Mouse (Mus musculus): ENCODE measurements at regions not wholly inside any gene's neighbourhood (a gene's known extent, or its start where the extent isn't known, plus 50 kb on each side); places are given as distances from the start of the nearest gene placed in this dataset.

DNA sequence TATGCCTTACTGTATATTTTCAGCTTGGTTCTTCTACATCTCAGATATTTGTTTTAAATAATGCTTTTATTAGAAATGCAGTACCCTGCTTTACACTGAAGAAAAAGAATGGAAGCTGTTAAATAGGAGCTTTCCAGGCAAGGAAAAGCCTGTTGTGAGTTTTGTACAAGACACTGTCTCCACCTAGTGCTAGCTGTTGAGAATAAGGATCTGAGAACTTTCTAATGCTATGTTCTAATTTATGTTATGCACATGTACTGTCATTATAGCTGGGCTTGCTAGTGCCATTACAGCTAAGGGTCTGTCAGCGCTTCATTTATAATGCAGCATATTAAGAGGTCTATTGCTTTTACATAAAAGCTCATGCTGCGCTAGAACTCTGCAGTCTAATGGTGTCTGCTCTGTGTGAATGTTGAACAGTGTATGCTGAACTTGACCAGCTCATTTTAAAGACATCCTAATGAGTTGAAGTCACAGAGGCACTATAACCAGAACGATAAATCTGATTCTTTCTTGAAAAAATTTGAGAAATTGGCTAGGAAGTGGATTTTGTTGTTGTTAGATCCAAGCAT lies 315.4 kb upstream of the Dnajc24 start:
- no peak for DNase-seq

DNA sequence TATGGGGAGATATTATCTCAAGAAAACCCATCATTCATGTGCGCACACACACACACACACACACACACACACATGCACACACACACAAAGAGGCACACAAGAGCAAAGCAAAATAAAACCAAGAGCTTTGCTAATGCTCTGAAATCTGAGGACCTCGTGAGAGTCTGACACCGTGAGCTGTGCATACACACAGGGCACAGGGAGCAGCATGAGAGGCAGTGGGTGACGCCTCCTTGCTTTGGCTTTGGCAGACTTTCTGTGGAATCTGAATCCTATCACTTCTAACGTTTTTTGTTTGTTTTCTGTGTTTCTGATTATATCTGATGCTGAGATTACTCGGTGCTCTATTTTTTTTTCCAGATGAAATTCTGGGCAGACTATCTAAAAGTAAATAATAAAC lies 343.4 kb upstream of the Dnajc24 start:
- DNase-seq = no peak

DNA sequence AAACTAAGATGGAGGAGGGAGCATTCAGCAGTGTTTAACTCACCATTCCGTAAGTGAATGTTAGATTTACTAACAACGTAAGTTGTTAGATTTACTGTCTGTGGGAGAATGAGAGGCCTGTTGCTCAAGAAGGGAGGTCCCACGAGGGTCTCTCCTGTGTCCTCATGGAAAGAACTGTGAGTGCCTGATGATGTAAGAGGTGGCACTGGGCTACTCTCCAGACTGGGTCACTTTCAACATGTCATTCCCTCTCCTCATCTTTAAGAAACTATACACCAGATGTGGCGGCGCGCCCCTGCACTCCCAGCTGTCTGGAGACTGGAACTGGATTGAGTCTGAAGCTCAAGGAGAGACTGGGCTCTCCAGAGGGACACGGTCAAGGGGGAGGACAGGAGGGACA lies 343.9 kb upstream of the Dnajc24 start:
- DNase-seq = no peak

DNA sequence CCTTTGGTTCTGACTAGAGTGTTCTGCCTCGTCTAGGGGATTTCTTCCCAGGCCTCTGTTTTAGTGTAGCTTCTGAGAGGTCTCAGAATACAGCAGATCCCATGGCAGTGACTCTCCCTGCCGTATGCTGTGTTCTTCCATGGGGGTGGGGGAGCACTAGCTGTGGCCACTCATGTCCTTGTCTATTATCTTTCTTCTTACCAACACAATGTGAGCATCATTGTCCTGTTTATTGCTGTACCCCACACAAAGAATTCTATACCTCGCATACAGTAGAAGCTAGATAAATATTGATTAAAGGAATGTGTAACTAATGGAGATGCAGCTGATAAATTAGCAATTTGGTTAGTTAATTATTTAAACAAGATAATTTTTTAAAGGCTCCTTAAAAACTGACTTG lies 337.5 kb upstream of the Mpped2 start:
- no peak for DNase-seq

DNA sequence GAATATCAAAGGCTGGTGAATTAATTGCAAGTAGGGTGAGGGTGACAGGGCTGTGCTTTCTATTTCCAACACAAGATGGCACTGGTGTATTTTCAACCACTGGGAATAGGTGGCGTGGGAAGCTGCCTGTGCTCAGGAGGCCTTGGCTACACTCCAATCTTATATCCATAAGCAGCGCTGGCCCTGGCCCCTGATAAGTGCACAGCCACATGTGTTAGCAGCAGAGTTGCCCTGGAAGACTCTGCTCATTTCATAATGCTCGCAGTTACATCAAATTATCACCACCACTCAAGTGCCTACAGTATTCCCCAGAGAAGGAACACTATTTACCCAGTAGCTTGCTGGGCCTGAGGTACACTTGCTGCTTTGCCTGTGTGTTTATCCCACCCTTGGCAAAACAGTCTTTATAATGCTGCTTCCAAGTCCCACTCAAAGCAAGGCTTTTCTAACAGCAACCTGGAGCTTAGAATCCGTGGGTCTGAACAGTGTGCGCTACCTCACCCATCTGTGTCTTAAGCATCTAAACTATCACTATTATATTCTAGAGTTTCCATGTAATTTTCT lies 337.0 kb upstream of the Mpped2 start:
- DNase-seq = no peak

DNA sequence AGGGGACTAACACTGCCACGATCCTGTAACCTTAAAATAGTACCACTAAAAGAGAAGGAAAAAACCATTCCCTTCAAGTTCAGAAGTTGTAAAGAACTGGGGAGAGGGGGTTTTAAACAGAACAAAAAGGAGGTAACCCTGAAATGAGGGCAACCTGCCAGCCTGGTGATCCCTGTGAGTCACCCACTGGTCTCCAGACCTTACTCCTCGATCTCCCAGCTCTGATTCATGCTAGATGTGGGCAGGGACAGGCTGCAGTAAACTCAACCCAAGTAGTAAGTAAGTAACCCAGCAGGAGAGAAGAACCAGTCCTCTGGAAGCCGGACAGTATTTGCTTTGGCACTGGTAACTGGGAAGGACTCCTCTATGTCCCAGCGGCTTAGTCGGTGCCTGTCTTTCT lies 324.4 kb upstream of the Mpped2 start:
- no peak for DNase-seq

DNA sequence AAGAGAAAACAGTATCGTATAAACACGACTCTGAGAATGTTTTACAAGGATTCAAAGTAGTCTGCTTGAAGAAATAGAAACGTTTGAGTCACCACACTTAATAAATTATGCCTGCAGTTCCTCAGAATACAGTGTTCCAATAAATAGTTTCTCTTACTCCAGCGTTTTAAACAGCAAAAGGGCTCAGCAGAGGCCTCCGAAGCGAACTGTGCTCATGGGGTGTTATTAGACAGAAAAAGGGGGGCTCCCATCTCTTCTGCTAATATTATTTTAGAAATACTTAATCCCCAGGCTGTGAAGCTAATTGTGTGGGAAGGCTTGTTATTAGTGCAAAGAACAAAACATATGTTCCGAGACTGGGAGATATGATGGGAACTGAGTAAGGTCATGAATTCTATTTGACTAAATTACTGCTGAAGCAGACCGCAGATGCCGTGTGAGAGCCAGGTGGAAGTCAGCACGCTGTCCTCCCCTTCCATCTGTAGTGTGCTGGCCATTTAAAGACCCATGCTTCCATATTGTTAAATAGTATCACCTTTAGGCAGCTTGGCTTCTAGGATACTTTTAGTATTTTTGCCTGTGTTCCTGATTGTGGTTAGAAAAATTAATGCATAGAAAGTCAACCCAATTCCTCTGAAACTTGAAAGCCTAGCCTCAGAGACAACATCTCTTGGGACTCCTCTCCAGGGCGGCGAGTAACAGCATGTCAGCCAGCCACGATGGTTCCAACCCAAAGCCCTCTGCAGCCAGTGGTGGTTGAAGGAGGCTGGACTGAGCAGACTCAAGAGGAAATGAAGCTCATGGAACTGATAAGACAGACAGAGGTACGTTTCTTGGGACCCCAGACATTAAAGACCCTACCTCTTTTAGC lies 309.4 kb upstream of the Mpped2 start:
- DNase-seq = no peak

DNA sequence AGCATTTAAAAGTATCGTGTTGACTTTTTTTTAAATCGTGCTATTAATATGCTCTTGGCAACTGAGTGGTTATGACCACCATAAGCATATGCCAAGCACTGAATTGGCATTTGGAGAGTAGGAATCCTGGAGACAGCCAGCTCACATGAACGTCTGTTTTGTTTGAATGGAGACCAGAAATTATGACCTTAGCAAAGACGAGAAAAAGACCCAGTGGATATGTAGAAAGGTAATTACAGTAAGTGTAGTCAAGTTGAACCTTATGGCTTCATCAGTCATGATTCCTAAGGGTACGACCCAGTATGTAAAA lies 308.8 kb upstream of the Mpped2 start:
- DNase-seq = no peak

DNA sequence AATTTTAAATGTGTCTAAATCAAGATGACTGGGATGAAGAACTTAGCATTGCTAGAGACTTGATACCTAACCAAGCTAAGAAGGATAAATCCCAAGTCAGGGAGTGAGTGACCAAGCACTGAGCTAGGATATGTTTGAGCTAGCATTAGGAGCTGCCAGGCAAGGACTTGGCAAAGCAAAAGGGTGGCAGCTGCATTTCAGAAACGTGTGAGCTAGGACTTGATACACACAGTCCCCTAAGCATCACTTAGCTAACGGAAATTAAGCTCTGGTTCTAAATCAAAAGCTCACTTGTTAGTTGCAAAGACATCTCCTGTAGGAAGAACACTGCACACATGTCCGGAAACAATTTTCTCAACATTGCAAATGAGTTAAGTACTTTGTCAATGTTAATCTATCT lies 308.2 kb upstream of the Mpped2 start:
- DNase-seq = no peak

DNA sequence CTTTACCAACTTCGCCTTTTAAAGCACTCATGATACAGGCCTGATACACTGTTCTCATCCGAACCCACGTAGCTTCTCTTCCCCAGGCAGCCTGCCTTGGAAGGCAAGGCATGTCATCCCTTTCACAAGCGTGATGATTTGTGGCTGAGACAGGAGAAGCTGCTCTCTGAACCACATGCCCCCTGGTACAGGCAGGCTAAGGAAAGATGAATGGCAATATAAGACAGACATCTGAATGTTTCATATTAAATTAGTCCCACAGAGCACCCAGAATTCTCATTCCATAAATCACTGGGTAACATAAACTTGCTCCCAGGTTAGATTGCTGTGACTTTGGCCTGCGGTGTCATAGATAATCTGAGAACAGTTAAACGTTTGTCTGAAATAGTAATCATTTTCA lies 280.9 kb upstream of the Mpped2 start:
- no peak for DNase-seq

DNA sequence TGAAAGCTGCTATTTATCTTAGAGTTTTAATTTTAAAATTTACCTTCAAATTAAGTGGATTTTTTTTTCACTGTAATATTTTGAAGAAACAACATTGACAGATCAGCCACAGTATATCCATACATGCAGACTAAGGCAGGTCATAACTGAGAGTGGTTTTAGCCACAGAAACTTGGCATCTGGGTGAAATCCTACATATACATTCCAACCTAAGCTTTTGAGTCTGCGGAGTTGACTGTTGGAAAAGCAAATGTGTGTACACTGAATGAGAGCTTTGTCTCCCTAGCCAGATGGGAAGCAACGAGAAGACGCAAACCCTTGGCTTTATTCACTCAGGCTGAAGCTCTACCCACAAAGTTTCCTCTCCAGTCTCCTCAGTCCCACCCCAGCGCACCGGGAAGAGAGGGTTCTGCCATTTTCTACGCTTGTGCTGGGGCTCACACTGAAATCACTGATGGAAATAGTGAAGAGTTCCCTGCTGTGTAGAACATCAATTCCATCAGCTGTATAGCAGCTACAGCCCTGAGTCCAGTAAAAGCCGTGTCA lies 277.5 kb upstream of the Mpped2 start:
- no peak for DNase-seq

DNA sequence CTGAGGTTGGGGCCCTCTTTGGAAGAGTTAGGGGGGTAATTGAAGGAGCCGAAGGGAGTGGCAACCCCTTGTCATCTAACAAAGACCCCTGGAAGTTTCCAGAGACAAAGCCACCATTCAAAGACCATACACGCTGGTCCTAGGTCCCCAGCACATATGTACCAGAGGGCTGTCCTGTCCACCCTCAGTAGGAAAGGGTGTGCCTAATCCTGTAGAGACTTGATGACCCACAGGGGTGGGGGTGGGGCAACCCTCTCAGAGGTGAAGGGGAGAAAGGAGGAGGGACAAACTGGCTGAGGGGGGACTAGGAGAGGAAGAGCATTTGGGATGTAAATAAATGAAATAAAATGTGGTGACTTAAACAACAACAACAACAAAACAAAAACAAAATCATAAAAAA lies 274.9 kb upstream of the Mpped2 start:
- DNase-seq = no peak

DNA sequence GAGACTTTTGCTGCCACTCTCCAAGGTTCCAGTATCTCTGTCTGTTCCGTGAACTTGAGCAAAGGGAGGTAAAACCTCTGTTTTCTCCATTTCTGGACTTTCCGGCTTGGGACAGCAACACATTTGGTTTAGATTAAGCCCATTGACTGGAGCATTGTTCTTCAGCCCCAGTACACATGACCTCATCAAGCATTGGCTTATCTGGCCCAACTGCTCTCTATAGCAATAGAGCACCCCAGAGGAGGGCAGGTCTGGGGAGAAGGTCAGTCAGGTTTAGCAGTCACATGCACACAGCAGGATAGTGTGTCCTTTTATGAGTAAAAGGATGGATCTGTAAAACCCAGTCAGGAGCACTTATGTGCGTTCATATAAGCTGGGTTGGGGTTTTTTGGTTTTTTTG lies 268.1 kb upstream of the Mpped2 start:
- DNase-seq = no peak

DNA sequence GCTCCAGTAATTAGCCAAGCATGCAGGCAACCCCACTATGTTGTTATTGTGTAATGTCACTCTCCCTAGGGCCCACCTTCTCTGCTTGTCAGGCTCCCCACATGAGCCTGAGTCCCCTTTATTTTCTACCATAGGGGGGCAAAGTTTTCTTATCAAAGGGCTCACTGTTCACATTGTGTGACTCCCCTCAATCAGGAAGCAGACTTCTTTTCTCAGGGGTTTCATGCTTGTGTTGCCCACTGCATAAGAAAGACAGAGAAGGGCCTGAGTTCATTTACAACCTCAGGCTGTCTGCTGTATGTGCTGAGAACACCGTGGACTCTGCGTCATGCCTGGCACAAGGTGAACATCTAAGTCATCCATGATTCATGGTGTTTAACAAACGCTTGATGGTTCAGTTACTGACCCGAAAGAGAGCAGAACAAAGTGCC lies 267.6 kb upstream of the Mpped2 start:
- no peak for DNase-seq

DNA sequence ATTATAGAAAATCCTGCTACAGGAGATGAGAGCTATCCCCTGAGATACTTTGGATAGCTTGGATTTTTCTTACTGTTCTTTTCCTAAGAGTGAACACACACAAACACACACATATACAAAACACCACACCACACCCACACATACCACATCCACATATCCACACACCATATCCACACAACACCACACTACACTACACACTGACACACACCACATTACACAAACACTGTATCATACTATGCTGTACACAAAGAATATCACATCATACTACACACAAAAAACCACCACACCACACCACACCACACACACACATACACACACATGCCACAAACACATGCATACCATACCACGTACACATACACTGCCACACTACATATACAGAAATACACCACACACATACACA lies 267.1 kb upstream of the Mpped2 start:
- DNase-seq = no peak

DNA sequence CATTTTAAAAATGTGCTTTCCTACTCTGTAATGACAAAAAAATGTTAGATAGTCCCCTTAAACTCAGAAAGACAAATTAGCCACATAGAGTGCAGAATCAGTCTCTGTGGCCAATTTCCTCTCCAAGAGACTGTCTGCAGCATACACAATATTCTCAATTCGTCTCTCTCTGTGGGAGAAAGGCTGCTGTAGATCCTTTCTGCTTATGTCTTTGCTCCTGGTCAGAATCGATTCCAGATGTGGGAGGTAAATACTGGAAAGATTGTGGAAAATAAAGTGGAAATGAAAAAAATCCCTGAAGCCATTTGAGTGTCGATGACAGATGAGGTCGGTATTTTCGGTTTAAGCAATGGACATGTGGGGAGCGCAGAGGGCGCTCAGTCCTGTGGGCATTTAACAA lies 265.8 kb upstream of the Mpped2 start:
- no peak for DNase-seq

DNA sequence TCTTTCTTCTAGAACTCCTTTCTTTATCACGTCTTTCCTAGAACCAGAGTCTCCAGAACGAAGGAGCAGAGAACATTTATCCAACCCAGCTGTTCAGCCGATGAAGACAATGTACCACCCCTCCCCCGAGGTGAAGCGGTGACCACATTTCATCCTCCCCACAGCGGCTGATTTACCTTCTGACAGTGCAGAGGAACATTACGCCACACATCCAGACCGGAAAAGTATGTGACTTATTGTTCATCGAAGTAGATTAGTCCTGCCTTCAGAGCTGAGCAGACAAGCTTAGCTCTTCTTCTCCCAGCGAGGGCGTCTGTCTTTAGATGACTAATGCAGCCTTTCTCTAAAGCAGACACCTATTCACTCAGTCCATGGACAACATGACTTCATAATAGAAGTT lies 264.2 kb upstream of the Mpped2 start:
- no peak for DNase-seq

DNA sequence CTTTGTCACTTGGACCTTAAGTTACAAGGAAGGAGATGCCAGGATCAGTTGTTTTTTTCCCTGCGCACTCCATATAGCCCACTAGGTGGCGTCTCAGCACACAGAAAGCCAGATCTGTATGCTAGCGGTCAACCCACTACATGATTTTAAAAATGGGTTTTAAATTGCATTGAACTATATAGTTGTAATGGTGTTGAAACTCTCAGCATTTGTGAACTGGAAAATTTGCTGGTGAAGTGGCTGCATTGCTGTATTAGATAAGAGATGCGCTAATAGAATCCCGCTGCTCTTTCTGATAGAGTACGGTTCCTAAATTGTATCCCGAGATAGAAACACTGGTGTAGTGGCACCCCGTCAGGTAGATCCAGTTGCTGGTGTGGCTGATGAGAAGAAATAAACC lies 261.9 kb upstream of the Mpped2 start:
- peak; percentile 4 for DNase-seq

DNA sequence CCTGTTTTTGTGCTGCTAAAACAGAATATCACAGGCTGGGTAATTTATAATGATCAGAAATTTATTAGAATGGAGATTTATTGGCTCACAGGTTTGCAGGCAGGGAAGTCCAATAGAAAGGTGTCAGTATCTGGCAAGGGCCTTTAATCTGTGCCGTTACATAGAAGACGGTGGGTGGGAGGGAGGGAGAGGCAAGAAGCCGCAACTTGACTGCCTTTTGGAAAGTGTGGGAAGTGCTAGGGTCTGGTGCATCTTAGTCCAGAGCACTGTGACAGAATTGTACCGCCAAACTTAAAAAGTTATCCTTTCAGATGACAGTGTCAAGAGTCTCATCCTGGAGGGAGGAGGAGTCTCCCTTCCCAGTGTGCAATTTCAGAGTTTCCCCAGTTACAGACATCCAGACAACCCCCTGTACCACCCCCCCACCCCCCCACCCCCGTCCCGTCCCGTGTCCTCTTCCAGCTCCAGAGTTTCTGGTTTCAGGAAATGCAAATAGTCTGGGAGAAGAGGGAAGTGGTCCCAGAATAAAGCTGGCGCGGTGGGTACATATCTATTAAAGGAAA lies 261.4 kb upstream of the Mpped2 start:
- no peak for DNase-seq

DNA sequence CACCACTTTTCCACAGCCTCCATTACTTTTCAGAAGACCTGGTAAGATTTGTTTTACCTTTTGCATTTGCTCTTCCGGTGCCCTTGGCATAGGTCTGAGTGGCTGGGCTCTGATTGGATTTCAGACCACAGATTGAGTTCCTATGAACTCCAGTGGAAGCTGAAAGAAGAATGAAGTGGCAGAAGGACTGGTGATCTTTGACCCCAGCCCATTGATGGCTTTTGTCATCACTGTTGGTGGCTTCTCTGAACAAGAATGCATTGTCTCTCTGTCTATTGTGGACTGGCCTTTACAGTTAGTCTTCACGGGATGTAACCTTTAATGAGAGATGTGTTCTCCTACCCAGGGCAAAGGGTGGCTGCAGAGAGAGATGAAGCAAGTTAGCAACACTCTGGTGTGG lies 256.9 kb upstream of the Mpped2 start:
- no peak for DNase-seq

DNA sequence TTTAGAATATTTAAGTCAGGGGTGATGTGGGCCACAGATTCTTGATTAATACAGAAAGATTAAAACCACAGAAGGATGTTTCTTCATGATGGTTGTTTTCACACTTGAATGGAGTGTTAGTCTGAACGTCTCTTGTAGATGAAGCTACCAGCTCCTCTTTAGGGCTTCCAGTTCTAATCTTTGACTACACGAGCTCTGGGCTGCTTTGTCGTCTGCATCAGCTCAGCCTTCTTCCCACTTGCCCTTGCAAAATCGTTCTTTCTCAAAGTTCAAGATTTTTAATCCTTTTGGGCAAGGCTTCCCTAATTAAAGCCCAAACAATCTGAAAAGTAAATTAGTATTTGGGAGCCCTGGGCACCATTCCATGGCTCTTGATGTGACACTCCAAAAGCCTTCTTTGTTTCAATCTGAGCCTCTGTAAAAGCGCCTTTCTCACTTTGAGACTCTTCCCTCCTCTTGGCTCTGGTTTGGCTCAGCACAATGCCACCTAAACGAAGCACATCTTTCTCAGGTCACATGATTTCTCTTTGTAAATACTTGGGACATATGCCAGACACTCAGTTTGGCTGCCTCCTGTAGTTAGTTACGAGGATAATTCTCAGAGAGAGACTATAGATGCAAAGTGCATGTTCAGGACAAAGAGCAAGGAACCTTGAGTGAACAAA lies 238.6 kb upstream of the Mpped2 start:
- DNase-seq = no peak

DNA sequence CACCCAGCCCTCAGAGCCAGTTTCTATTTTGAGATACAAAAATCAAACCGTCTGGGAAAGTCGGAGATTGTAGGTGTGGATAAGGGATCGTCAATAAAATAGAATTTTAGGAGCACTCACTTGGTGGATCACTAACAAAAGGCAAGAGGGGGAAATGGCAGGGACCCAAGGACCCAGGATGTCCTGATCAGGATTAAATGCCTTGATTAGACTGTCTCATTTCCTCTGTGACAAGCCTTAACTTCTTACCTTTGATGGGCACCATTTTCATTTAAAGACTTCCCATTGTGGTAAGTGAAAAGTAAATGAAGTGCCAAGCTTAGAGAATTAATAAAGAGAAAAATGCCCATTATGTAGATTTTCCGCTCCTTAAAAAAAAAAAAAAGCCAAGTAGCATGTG lies 238.0 kb upstream of the Mpped2 start:
- no peak for DNase-seq

DNA sequence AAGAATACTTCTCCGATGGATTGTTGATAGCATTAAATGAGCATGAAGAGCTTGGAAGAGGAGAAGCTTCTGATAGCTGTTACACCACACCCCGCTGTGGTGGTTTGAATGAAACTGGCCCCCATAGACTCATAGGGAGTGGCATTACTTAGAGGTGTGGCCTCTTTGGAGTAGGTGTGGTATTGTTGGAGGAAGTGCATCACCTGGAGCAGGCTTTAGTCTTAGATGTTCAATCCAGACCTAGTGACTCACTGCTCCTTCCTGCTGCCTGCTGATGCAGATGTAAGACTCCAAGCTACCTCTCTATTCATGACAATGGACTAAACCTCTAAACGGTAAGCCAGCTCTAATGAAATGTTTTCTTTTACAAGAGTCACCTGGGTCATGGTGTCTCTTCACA lies 237.1 kb upstream of the Mpped2 start:
- no peak for DNase-seq

DNA sequence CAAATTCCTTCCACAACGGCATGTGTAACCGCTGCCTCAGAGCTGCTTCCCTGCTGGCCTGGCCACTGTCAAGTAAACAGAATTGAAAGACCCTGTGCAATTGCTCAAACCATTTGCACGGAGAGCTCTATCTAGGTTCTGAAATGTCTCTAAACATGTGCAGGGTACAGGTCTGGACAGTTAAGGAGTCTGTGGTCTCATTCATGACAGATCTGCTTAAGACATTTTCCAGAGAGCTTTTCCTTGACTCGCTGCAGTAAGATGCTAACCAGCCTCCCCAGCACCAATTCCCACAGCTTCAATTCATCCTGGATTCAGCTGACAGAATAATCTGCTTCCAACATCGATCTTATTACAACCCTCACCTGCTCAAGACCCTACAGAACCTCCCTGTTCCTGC lies 235.1 kb upstream of the Mpped2 start:
- no peak for DNase-seq

Data from thymus, postnatal 14 days (tissue).